Comparison of ENCODE assay signal across 8 mouse cellular contexts in genomic region chr16:3349382-3349781, GRCm38 (mm10).
DNase-seq lines count a peak whose midpoint lies in the region.

No protein-coding gene starts in this region.

- DNase-seq in adrenal gland, postnatal 10 days, result peak; percentile 1
- peak; percentile 5 for DNase-seq in gastrocnemius, postnatal 10 days
- peak; percentile 13 to 15 for DNase-seq in gastrocnemius, postnatal 4 days (ENCODE audit: low spot score in 2 of 2)
- peak; percentile 2 to 9 for DNase-seq in layer of hippocampus, postnatal 10 days (ENCODE audit: low spot score in 2 of 2)
- DNase-seq in right cerebral cortex, postnatal 10 days (ENCODE audit: low spot score in 2 of 2), result peak; percentile 15 to 20
- DNase-seq in right cerebral cortex, postnatal 4 days, result peak; percentile 4
- DNase-seq in thymus, postnatal 14 days, result peak; percentile 3
- DNase-seq in urinary bladder, postnatal 14 days (ENCODE audit: low spot score), result peak; percentile 3

Comparison
In these comparisons a context has a peak if more than half of its experiments do, and no peak if none do; other contexts are left out.
1. Peak in every context shown above with its lines: DNase-seq.